Mouse (Mus musculus): ENCODE data around the gene Wwc2.

- TF ChIP-seq POLR2A (IDR thresholded peaks at IDR 0.05; ENCODE audit: extremely low read depth, insufficient read depth, low read length): no peak
- no peak for TF ChIP-seq CTCF (IDR thresholded peaks at IDR 0.05; ENCODE audit: extremely low read depth, insufficient read depth, low read length)
These were observed 6.0 kb upstream of the Wwc2 start for GRCm38 (mm10) chr8:47996712-47997111.
